Mouse (Mus musculus) embryonic facial prominence, embryonic 13.5 days (tissue): ENCODE measurements around the gene Smo. TPM values are rescaled to one million over a fixed set of nuclear protein-coding genes. Genes with fewer than 3 reads are reported as not detected.

Experiments
- ATAC-seq: fragments of 200-750 bp; cut with Nextera tagmentation; 2 replicates; pipeline ENCODE4 v1.8.0; 2017; ENCODE audit warnings: low read depth; ENCODE audit not compliant: insufficient number of reproducible peaks, insufficient read depth, low FRiP score, low TSS enrichment
- H3K27ac ChIP-seq: fragments of 300-500 bp; sonication (generic); 2 replicates; pipeline ENCODE4 v1.5.1; 2015; ENCODE audit warnings: moderate library complexity, mild to moderate bottlenecking, inconsistent platforms
- H3K27me3 ChIP-seq: fragments of 300-500 bp; sonication (generic); 2 replicates; pipeline ENCODE4 v1.6.1; 2015; ENCODE audit warnings: mild to moderate bottlenecking, inconsistent platforms
- H3K36me3 ChIP-seq: fragments of 300-500 bp; sonication (generic); 2 replicates; pipeline ENCODE4 v1.6.1; 2015; ENCODE audit warnings: mild to moderate bottlenecking, inconsistent platforms
- H3K4me1 ChIP-seq: fragments of 300-500 bp; sonication (generic); 2 replicates; pipeline ENCODE4 v1.6.1; 2015; ENCODE audit warnings: inconsistent platforms
- H3K4me2 ChIP-seq: fragments of 300-500 bp; sonication (generic); 2 replicates; pipeline ENCODE4 v1.6.1; 2015; ENCODE audit warnings: moderate library complexity, mild to moderate bottlenecking, inconsistent platforms
- H3K4me3 ChIP-seq: fragments of 300-500 bp; sonication (generic); 2 replicates; pipeline ENCODE4 v1.5.1; 2015; ENCODE audit warnings: mild to moderate bottlenecking, inconsistent platforms
- H3K9ac ChIP-seq: fragments of 300-500 bp; sonication (generic); 2 replicates; pipeline ENCODE4 v1.6.1; 2015; ENCODE audit warnings: mild to moderate bottlenecking, inconsistent platforms
- H3K9me3 ChIP-seq: fragments of 300-500 bp; sonication (generic); 2 replicates; pipeline ENCODE4 v1.6.1; 2016; ENCODE audit warnings: inconsistent platforms
- WGBS: fragments of 180-500 bp; shearing (Covaris S2); methylation state at CpG from one replicate; pipeline ENCODE4 v1.1.7; 2015; ENCODE audit warnings: mixed read lengths; 5-methylcytosine and 5-hydroxymethylcytosine counted together
- polyA plus RNA-seq: library from polyadenylated mRNA; unstranded; fragments of >200 nt; fragmentation: Nextera tagmentation; extraction: Ambion mirVana; gene quantifications from 2 replicates; pipeline ENCODE4 v1.2.1, GENCODE M21; 2015

The Smo gene
- polyA plus RNA-seq, 1 experiment from 2014 or later, result 57.4 TPM

GRCm38 (mm10) chr6:29704143-29704542 lies 31.2 kb upstream of the Smo start:
- Histone ChIP-seq H3K9me3 (no peaks in the 10 kb centered on the region), H3K27me3 (no peaks in the 10 kb centered on the region), H3K9ac (no peak overlapping the region), H3K4me2 (no peak overlapping the region), H3K36me3 (no peaks in the 10 kb centered on the region), H3K4me3 (no peak overlapping the region), H3K4me1 (peaks cover 6% of the 10 kb centered on the region), H3K27ac (no peak overlapping the region)
- 85% methylated on average over 5 of the region's 5 CpGs for WGBS
- no peak for ATAC-seq

DNA sequence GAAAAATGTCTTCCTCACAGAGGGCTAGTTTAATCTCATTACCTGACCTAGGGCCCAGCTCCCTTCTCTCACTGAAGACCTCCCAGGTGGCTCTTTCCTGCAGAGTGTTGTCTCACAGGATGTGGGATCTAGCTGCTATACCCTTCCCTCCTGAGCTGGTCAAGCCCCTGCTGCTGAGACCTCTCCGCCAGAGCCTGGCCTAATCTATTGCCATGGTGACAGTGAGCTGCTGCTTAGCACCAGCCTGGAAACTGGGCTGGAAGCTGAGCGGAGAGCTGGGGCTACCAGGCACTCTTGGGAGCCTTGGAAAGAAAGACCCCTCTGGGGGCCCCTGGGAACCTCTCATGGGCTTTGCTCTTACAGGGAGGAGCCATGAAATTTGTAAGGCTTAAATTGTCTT lies 27.4 kb upstream of the Smo start:
- H3K36me3 ChIP-seq, result no peaks in the 10 kb centered on the region
- WGBS, result 11% methylated on average over 2 of the region's 2 CpGs
- H3K4me3 ChIP-seq, result no peak overlapping the region
- no peak overlapping the region for H3K9ac ChIP-seq
- no peaks in the 10 kb centered on the region; the same call in 1 of the 2 replicates for H3K27me3 ChIP-seq
- no peak overlapping the region for H3K27ac ChIP-seq
- H3K9me3 ChIP-seq, result no peaks in the 10 kb centered on the region
- H3K4me2 ChIP-seq, result no peak overlapping the region
- no peak for ATAC-seq
- peaks cover 19% of the 10 kb centered on the region for H3K4me1 ChIP-seq

- Histone ChIP-seq H3K4me2 (no peak overlapping the region), H3K27me3 (no peaks in the 10 kb centered on the region; the same call in 1 of the 2 replicates), H3K4me3 (no peak overlapping the region), H3K27ac (no peak overlapping the region), H3K36me3 (no peaks in the 10 kb centered on the region), H3K9ac (no peak overlapping the region), H3K9me3 (no peaks in the 10 kb centered on the region), H3K4me1 (peaks cover 19% of the 10 kb centered on the region)
- 24% methylated on average over 3 of the region's 3 CpGs for WGBS
- ATAC-seq, result no peak
Observed at GRCm38 (mm10) chr6:29711318-29711717, 24.0 kb upstream of the Smo start.

DNA sequence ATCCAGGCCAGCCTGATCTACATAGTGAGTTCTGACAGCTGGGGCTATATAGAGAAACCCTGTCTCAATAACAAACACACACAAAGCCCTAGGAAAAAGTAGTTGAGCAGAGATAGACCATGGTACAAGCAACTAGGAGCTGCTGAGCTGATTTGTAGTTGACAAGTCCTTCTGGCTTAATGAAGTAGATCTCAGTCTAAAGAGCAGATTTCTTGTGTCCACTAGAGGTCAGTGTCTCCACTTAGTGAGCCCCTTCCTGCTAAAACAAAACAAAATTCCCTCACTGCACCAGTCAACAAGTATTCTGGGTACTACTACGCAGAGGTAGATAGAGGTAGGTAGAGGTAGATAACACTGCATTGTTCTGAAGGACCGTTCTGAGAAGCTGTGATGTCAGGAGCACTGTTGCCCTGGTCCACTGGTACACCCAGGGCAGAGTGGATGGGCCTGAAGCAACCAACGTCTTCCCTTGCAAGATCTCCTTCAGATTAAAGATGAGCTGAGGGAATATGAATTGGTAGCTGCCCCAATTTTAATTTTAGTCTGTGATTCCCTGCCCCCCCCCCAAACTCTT lies 23.2 kb upstream of the Smo start:
- Histone ChIP-seq H3K9me3 (no peaks in the 10 kb centered on the region), H3K4me3 (no peak overlapping the region), H3K27me3 (peaks cover 2% of the 10 kb centered on the region), H3K36me3 (no peaks in the 10 kb centered on the region), H3K27ac (no peak overlapping the region), H3K4me2 (no peak overlapping the region), H3K9ac (no peak overlapping the region), H3K4me1 (peaks cover 19% of the 10 kb centered on the region)
- 46% methylated on average over 3 of the region's 3 CpGs for WGBS
- no peak for ATAC-seq

DNA sequence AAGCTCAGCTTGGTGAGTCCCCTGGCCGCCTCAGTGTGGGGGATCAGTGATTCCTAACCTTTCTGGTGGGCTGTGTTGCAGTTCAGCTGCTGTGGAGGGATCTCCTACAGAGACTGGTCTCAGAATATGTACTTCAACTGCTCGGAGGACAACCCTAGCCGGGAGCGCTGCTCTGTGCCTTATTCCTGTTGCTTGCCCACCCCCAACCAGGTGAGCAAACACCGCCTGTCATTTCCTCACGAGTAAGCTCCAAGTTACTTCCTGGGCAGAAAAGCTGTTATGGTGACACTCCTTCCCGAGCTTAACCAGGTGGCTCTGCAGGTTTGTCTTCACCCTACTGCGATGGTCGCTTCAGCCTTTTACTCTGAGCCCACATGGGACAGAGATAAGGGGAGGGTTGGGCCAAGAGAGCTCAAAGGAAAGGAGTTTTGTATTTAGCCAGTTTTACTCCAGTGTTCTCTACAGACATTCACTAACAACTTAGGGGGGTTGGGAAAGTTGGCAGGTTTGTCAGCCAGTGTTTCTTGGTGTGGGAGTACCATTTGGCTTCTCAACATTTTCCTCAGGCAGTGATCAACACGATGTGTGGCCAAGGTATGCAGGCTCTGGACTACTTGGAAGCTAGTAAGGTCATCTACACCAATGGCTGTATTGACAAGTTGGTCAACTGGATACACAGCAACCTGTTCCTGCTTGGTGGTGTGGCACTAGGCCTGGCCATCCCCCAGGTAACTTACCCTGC lies 18.5 kb upstream of the Smo start:
- H3K4me3 ChIP-seq, result no peak overlapping the region
- no peaks in the 10 kb centered on the region for H3K9me3 ChIP-seq
- H3K4me2 ChIP-seq, result no peak overlapping the region
- H3K36me3 ChIP-seq, result no peaks in the 10 kb centered on the region
- no peak for ATAC-seq
- 73% methylated on average over 10 of the region's 10 CpGs for WGBS
- H3K27ac ChIP-seq, result no peak overlapping the region
- no peak overlapping the region for H3K9ac ChIP-seq
- peaks cover 9% of the 10 kb centered on the region for H3K27me3 ChIP-seq
- H3K4me1 ChIP-seq, result peaks cover 30% of the 10 kb centered on the region

- H3K27me3 ChIP-seq, result peaks cover 9% of the 10 kb centered on the region
- peak overlapping the region; percentile 22; the same call in 1 of the 2 replicates for H3K27ac ChIP-seq
- H3K4me3 ChIP-seq, result peak overlapping the region; percentile 23; the same call in 1 of the 2 replicates
- H3K36me3 ChIP-seq, result no peaks in the 10 kb centered on the region
- H3K9me3 ChIP-seq, result no peaks in the 10 kb centered on the region
- 54% methylated on average over 10 of the region's 10 CpGs for WGBS
- H3K4me1 ChIP-seq, result peaks cover 30% of the 10 kb centered on the region
- ATAC-seq, result no peak
- peak overlapping the region; percentile 66 for H3K4me2 ChIP-seq
- H3K9ac ChIP-seq, result peak overlapping the region; percentile 55
Observed at GRCm38 (mm10) chr6:29717541-29717940, 17.8 kb upstream of the Smo start.

- peak overlapping the region; percentile 22; the same call in 1 of the 2 replicates for H3K27ac ChIP-seq
- H3K9me3 ChIP-seq, result no peaks in the 10 kb centered on the region
- H3K4me1 ChIP-seq, result peaks cover 30% of the 10 kb centered on the region
- ATAC-seq, result no peak
- no peaks in the 10 kb centered on the region for H3K36me3 ChIP-seq
- peak overlapping the region; percentile 55 for H3K9ac ChIP-seq
- peak overlapping the region; percentile 23 for H3K4me3 ChIP-seq
- H3K27me3 ChIP-seq, result peaks cover 9% of the 10 kb centered on the region
- peak overlapping the region; percentile 66 for H3K4me2 ChIP-seq
- WGBS, result 17% methylated on average over 14 of the region's 14 CpGs
Observed at GRCm38 (mm10) chr6:29717952-29718521, 17.3 kb upstream of the Smo start.

GRCm38 (mm10) chr6:29718894-29719329 lies 16.4 kb upstream of the Smo start:
- peak overlapping the region; percentile 77 for H3K27ac ChIP-seq
- H3K4me1 ChIP-seq, result peaks cover 30% of the 10 kb centered on the region
- H3K9ac ChIP-seq, result peak overlapping the region; percentile 61
- peaks cover 9% of the 10 kb centered on the region for H3K27me3 ChIP-seq
- H3K4me2 ChIP-seq, result peak overlapping the region; percentile 66
- H3K9me3 ChIP-seq, result no peaks in the 10 kb centered on the region
- 2% methylated on average over 15 of the region's 15 CpGs for WGBS
- ATAC-seq, result peak; percentile 67
- H3K36me3 ChIP-seq, result no peaks in the 10 kb centered on the region
- peak overlapping the region; percentile 39 for H3K4me3 ChIP-seq

DNA sequence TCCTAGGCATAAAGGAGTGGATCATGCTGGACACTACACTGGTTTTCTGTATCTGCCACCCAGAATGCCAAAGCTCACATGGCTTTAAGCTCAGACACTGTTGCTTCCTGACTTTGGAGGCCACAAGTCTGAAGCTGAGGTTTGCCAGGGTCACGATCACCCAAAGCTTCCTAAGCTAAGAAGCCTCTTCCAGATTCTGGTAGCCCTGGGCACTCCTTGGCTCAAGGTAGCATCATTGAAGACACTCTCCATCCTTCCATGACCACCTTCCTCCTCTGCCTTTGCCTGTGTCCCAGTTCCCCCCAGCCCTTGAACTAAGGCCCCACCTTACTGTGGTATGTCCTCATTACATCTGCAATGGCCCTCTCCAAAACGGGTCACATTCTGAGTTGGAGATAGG lies 13.4 kb upstream of the Smo start:
- Histone ChIP-seq H3K9me3 (no peaks in the 10 kb centered on the region), H3K9ac (no peak overlapping the region), H3K4me3 (no peak overlapping the region), H3K27me3 (peaks cover 9% of the 10 kb centered on the region), H3K4me1 (peaks cover 30% of the 10 kb centered on the region), H3K4me2 (no peak overlapping the region), H3K36me3 (no peaks in the 10 kb centered on the region), H3K27ac (no peak overlapping the region)
- ATAC-seq, result no peak
- 73% methylated on average over 2 of the region's 2 CpGs for WGBS

DNA sequence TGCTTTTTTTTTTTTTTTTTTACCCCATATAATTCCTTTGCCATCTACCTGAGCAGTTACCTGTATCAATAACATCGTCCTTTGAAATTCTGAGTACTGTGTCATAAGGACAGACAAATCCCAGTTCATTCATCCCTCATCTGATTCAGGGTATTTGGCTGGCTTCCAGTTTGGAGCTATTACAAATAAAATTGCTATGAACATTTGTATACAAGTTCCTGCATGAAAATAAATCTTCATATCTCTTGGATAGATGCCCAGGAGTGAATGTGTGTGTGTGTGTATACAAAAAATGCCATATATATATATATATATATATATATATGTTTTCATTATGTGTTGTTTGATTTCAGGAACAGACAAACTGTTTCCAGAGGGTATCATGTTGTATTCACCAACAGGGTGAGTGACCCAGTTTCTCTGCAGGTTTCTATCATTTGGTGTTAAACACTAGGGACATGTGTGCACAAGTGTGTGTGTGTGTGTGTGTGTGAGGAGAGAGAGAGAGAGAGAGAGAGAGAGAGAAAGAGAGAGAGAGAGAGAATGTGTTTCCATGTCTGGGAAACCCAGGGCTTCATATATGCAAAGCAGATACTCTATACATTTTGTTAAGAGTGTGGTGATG lies 8.6 kb upstream of the Smo start:
- no peaks in the 10 kb centered on the region for H3K36me3 ChIP-seq
- H3K9me3 ChIP-seq, result no peaks in the 10 kb centered on the region
- H3K4me3 ChIP-seq, result no peak overlapping the region
- no peak overlapping the region for H3K9ac ChIP-seq
- no peaks in the 10 kb centered on the region for H3K27me3 ChIP-seq
- WGBS, result 62% methylated on average over 1 of the region's 1 CpGs
- no peak overlapping the region for H3K27ac ChIP-seq
- no peak overlapping the region for H3K4me2 ChIP-seq
- ATAC-seq, result no peak
- H3K4me1 ChIP-seq, result no peaks in the 10 kb centered on the region

DNA sequence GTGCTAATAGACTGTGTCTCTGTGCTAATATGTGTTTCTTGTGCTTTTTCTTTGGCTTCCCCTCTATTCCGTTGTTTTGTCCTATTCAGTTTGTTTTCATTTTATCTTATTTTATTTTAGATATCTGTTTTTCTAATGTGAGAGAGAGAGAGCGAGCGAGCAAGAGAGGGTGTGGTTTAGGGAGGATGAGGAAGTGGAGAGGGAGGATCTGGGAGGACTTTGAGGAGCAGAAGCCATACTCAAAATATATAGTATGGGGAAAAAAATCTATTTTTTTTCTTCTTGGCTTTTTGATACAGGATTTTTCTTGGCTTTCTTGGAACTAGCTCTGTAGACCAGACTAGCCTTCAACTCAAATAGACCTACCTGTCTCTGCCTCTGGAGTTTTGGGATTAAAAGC lies 7.3 kb upstream of the Smo start:
- ATAC-seq, result no peak
- Histone ChIP-seq H3K36me3 (no peaks in the 10 kb centered on the region), H3K9me3 (no peaks in the 10 kb centered on the region), H3K9ac (no peak overlapping the region), H3K4me1 (no peaks in the 10 kb centered on the region), H3K27ac (no peak overlapping the region), H3K27me3 (no peaks in the 10 kb centered on the region), H3K4me2 (no peak overlapping the region), H3K4me3 (no peak overlapping the region)
- 76% methylated on average over 3 of the region's 3 CpGs for WGBS
